Mouse (Mus musculus) midbrain, embryonic 15.5 days (tissue): Measurements from ENCODE around the gene Fh1. TPM values are rescaled to one million over a fixed set of nuclear protein-coding genes. Genes with fewer than 3 reads are reported as not detected.

Source experiments
- ATAC-seq: fragments of 200-750 bp; cut with Nextera tagmentation; replicated peaks from 2 replicates; pipeline ENCODE4 v1.8.0; 2017; ENCODE audit warnings: moderate TSS enrichment
- H3K27ac ChIP-seq: fragments of 300-500 bp; sonication (generic); 2 replicates; pipeline ENCODE4 v1.5.1; 2015; ENCODE audit warnings: mild to moderate bottlenecking, inconsistent platforms
- H3K27me3 ChIP-seq: fragments of 300-500 bp; sonication (generic); replicated peaks from 2 replicates; pipeline ENCODE4 v1.6.1; 2015; ENCODE audit warnings: inconsistent platforms
- H3K36me3 ChIP-seq: fragments of 300-500 bp; sonication (generic); replicated peaks from 2 replicates; pipeline ENCODE4 v1.6.1; 2015; ENCODE audit warnings: inconsistent platforms
- H3K4me1 ChIP-seq: fragments of 300-500 bp; sonication (generic); 2 replicates; pipeline ENCODE4 v1.6.1; 2015; ENCODE audit warnings: inconsistent platforms
- H3K4me2 ChIP-seq: fragments of 300-500 bp; sonication (generic); 2 replicates; pipeline ENCODE4 v1.6.1; 2015; ENCODE audit warnings: inconsistent platforms, mild to moderate bottlenecking, moderate library complexity
- H3K4me3 ChIP-seq: fragments of 300-500 bp; sonication (generic); 2 replicates; pipeline ENCODE4 v1.5.1; 2015; ENCODE audit warnings: mild to moderate bottlenecking, inconsistent platforms
- H3K9ac ChIP-seq: fragments of 300-500 bp; sonication (generic); 2 replicates; pipeline ENCODE4 v1.6.1; 2015; ENCODE audit warnings: mild to moderate bottlenecking, inconsistent platforms
- H3K9me3 ChIP-seq: fragments of 300-500 bp; sonication (generic); 2 replicates; pipeline ENCODE4 v1.6.1; 2016; ENCODE audit warnings: inconsistent platforms
- WGBS: fragments of 180-500 bp; shearing (Covaris S2); methylation state at CpG from one replicate; pipeline ENCODE4 v1.1.7; 2015; ENCODE audit warnings: mixed read lengths; 5-methylcytosine and 5-hydroxymethylcytosine counted together
- polyA plus RNA-seq: library from polyadenylated mRNA; unstranded; fragments of >200 nt; fragmentation: Nextera tagmentation; extraction: Ambion mirVana; gene quantifications from 2 replicates; pipeline ENCODE4 v1.2.1, GENCODE M21; 2015

Fh1 gene
- polyA plus RNA-seq, 1 experiment from 2014 or later: 91.9 TPM

GRCm38 (mm10) chr1:175574129-175574528 lies 51.3 kb downstream of the Fh1 start:
- 85% methylated on average over 2 of the region's 2 CpGs for WGBS
- no peak for ATAC-seq
- no peak overlapping the region for H3K9ac ChIP-seq
- H3K36me3 ChIP-seq: no peaks in the 10 kb centered on the region
- H3K27ac ChIP-seq: no peak overlapping the region
- no peaks in the 10 kb centered on the region for H3K9me3 ChIP-seq
- no peaks in the 10 kb centered on the region for H3K27me3 ChIP-seq
- no peak overlapping the region for H3K4me2 ChIP-seq
- no peaks in the 10 kb centered on the region for H3K4me1 ChIP-seq
- H3K4me3 ChIP-seq: no peak overlapping the region

- peak; percentile 73 for ATAC-seq
- WGBS: 52% methylated on average over 6 of the region's 6 CpGs
- no peak overlapping the region for H3K9ac ChIP-seq
- H3K36me3 ChIP-seq: no peaks in the 10 kb centered on the region
- H3K9me3 ChIP-seq: no peaks in the 10 kb centered on the region
- no peaks in the 10 kb centered on the region for H3K4me1 ChIP-seq
- H3K4me3 ChIP-seq: no peak overlapping the region
- H3K27ac ChIP-seq: no peak overlapping the region
- H3K27me3 ChIP-seq: no peaks in the 10 kb centered on the region
- H3K4me2 ChIP-seq: no peak overlapping the region
Observed at GRCm38 (mm10) chr1:175565579-175566103, 59.8 kb downstream of the Fh1 start.

GRCm38 (mm10) chr1:175564321-175564720 lies 61.1 kb downstream of the Fh1 start:
- Histone ChIP-seq H3K9ac (no peak overlapping the region), H3K27me3 (no peaks in the 10 kb centered on the region), H3K4me3 (no peak overlapping the region), H3K9me3 (no peaks in the 10 kb centered on the region), H3K36me3 (no peaks in the 10 kb centered on the region), H3K27ac (no peak overlapping the region), H3K4me1 (no peaks in the 10 kb centered on the region), H3K4me2 (no peak overlapping the region)
- no peak for ATAC-seq
- WGBS: 92% methylated on average over 4 of the region's 4 CpGs

- ATAC-seq: no peak
- H3K4me1 ChIP-seq: no peaks in the 10 kb centered on the region
- H3K36me3 ChIP-seq: no peaks in the 10 kb centered on the region
- no peaks in the 10 kb centered on the region for H3K27me3 ChIP-seq
- H3K9me3 ChIP-seq: no peaks in the 10 kb centered on the region
- 97% methylated on average over 2 of the region's 2 CpGs for WGBS
- no peak overlapping the region for H3K9ac ChIP-seq
- H3K27ac ChIP-seq: no peak overlapping the region
- H3K4me3 ChIP-seq: no peak overlapping the region
- no peak overlapping the region for H3K4me2 ChIP-seq
Observed at GRCm38 (mm10) chr1:175562379-175562778, 63.1 kb downstream of the Fh1 start.

- Histone ChIP-seq H3K4me3 (no peak overlapping the region), H3K36me3 (no peaks in the 10 kb centered on the region), H3K4me2 (no peak overlapping the region), H3K4me1 (no peaks in the 10 kb centered on the region), H3K27me3 (no peaks in the 10 kb centered on the region), H3K9me3 (no peaks in the 10 kb centered on the region), H3K27ac (no peak overlapping the region), H3K9ac (no peak overlapping the region)
- ATAC-seq: no peak
Observed at GRCm38 (mm10) chr1:175561806-175562205, 63.6 kb downstream of the Fh1 start.

GRCm38 (mm10) chr1:175554641-175555040 lies 70.8 kb downstream of the Fh1 start:
- H3K4me2 ChIP-seq: no peak overlapping the region
- H3K27ac ChIP-seq: no peak overlapping the region
- no peaks in the 10 kb centered on the region for H3K36me3 ChIP-seq
- no peak for ATAC-seq
- H3K9me3 ChIP-seq: no peaks in the 10 kb centered on the region
- no peaks in the 10 kb centered on the region for H3K27me3 ChIP-seq
- H3K4me1 ChIP-seq: no peaks in the 10 kb centered on the region
- H3K4me3 ChIP-seq: no peak overlapping the region
- WGBS: 86% methylated on average over 1 of the region's 1 CpGs
- H3K9ac ChIP-seq: no peak overlapping the region

- no peak for ATAC-seq
- Histone ChIP-seq H3K27me3 (no peaks in the 10 kb centered on the region), H3K4me1 (no peaks in the 10 kb centered on the region), H3K4me2 (no peak overlapping the region), H3K27ac (no peak overlapping the region), H3K4me3 (no peak overlapping the region), H3K36me3 (no peaks in the 10 kb centered on the region), H3K9ac (no peak overlapping the region), H3K9me3 (no peaks in the 10 kb centered on the region)
- 84% methylated on average over 3 of the region's 3 CpGs for WGBS
Observed at GRCm38 (mm10) chr1:175552474-175552873, 73.0 kb downstream of the Fh1 start.

- Histone ChIP-seq H3K36me3 (no peaks in the 10 kb centered on the region), H3K9me3 (no peaks in the 10 kb centered on the region), H3K9ac (no peak overlapping the region), H3K27me3 (no peaks in the 10 kb centered on the region), H3K27ac (no peak overlapping the region), H3K4me1 (no peaks in the 10 kb centered on the region), H3K4me2 (no peak overlapping the region), H3K4me3 (no peak overlapping the region)
- ATAC-seq: no peak; the same call in 1 of the 2 replicates
- WGBS: 74% methylated on average over 1 of the region's 1 CpGs
Observed at GRCm38 (mm10) chr1:175550586-175550985, 74.8 kb downstream of the Fh1 start.

Other genes starting within 250 kb of the Fh1 start
- gene Rgs7, start 133.1 kb downstream of the Fh1 start, polyA plus RNA-seq: 35.2 and 39.1 TPM in 2 replicates
- gene Kmo, start 5.3 kb downstream of the Fh1 start, polyA plus RNA-seq: 0.11 and 0.18 TPM in 2 replicates
- 7.0 and 8.6 TPM in 2 replicates for gene Opn3, start 67.1 kb upstream of the Fh1 start, polyA plus RNA-seq
- 3.5 and 3.7 TPM in 2 replicates for gene Chml, start 67.3 kb upstream of the Fh1 start, polyA plus RNA-seq
- not detected in 2 replicates for gene Wdr64, start 73.0 kb upstream of the Fh1 start, polyA plus RNA-seq